Mouse (Mus musculus) liver, embryonic 14.5 days (tissue): ENCODE results near the gene Ppp1r37. TPM values are rescaled to one million over a fixed set of nuclear protein-coding genes. Genes with fewer than 3 reads are reported as not detected.

ENCODE experiments used
- ATAC-seq: fragments of 200-750 bp; cut with Nextera tagmentation; 2 replicates; pipeline ENCODE4 v1.8.0; 2017; ENCODE audit warnings: moderate number of reproducible peaks, mild to moderate bottlenecking, moderate library complexity; ENCODE audit not compliant: insufficient read depth
- DNase-seq, 3 experiments: peaks; one replicate each; pipeline ENCODE4 v3.0.0-alpha.2; 2012 to 2013; ENCODE audit warnings: low read depth in 3 of 3, low spot score in 3 of 3
- H3K27ac ChIP-seq: fragments of 300-500 bp; sonication (generic); 2 replicates; pipeline ENCODE4 v1.5.1; 2014; ENCODE audit warnings: moderate library complexity, mild to moderate bottlenecking, control low read depth, inconsistent platforms
- H3K27me3 ChIP-seq: fragments of 300-500 bp; sonication (generic); 2 replicates; pipeline ENCODE4 v1.6.1; 2014; ENCODE audit warnings: mild to moderate bottlenecking, low read length, moderate library complexity; ENCODE audit not compliant: control insufficient read depth, insufficient read depth
- H3K36me3 ChIP-seq: fragments of 300-500 bp; sonication (generic); replicated peaks from 2 replicates; pipeline ENCODE4 v1.6.1; 2014; ENCODE audit warnings: low read depth; ENCODE audit not compliant: control insufficient read depth, insufficient read depth
- H3K4me1 ChIP-seq, 2 experiments: fragments of 200-500 bp in 1 of 2; fragments of 300-500 bp in 1 of 2; sonication (generic) in 1 of 2; replicated peaks; 2 replicates each; pipeline ENCODE4 v1.6.1; 2012 to 2014; ENCODE audit warnings: antibody characterized with exemption in 1 of 2, inconsistent platforms in 1 of 2, low read length in 1 of 2; ENCODE audit not compliant: control insufficient read depth in 2 of 2, insufficient read depth in 2 of 2
- H3K4me2 ChIP-seq: fragments of 300-500 bp; sonication (generic); 2 replicates; pipeline ENCODE4 v1.6.1; 2014; ENCODE audit warnings: low read depth, mild to moderate bottlenecking, control low read depth, moderate library complexity
- H3K4me3 ChIP-seq, 2 experiments: fragments of 200-500 bp in 1 of 2; fragments of 300-500 bp in 1 of 2; sonication (generic) in 1 of 2; 2 replicates each; pipeline ENCODE4 v1.5.1; 2012 to 2014; ENCODE audit warnings: low read depth in 2 of 2, low read length in 2 of 2, mild to moderate bottlenecking in 2 of 2, control low read depth in 1 of 2, inconsistent platforms in 1 of 2, moderate library complexity in 1 of 2; ENCODE audit not compliant: insufficient read depth in 1 of 2
- H3K9ac ChIP-seq: fragments of 300-500 bp; sonication (generic); replicated peaks from 2 replicates; pipeline ENCODE4 v1.6.1; 2014; ENCODE audit warnings: mild to moderate bottlenecking, control low read depth, moderate library complexity
- H3K9me3 ChIP-seq: fragments of 300-500 bp; sonication (generic); 2 replicates; pipeline ENCODE4 v1.6.1; 2016; ENCODE audit warnings: low read length, mixed read lengths; ENCODE audit not compliant: control insufficient read depth
- CTCF ChIP-seq: IDR thresholded peaks from 2 replicates; pipeline ENCODE4 v1.5.1; 2016; ENCODE audit warnings: antibody characterized with exemption, low read depth, control low read depth
- EP300 ChIP-seq: IDR thresholded peaks from 2 replicates; pipeline ENCODE4 v1.6.1; 2016; ENCODE audit warnings: antibody characterized with exemption, low read depth
- WGBS: fragments of 180-500 bp; shearing (Covaris S2); extraction: QIAGEN DNeasy Blood & Tissue Kit; methylation state at CpG from one replicate; pipeline ENCODE4 v1.1.7; 2014; ENCODE audit not compliant: insufficient replicate concordance; 5-methylcytosine and 5-hydroxymethylcytosine counted together
- polyA plus RNA-seq, 2 experiments: library from polyadenylated mRNA; depleted of rRNA in 1 of 2; stranded (reverse) in 1 of 2; unstranded in 1 of 2; fragments of >200 nt; fragmentation: Nextera tagmentation in 1 of 2; extraction: Ambion mirVana in 1 of 2; gene quantifications; 2 replicates each; pipeline versions ENCODE4 v1.2.1 to v1.2.3; 2012 to 2014

Gene Ppp1r37
- polyA plus RNA-seq, 2 experiments: 1.5 to 21.8 TPM

DNA sequence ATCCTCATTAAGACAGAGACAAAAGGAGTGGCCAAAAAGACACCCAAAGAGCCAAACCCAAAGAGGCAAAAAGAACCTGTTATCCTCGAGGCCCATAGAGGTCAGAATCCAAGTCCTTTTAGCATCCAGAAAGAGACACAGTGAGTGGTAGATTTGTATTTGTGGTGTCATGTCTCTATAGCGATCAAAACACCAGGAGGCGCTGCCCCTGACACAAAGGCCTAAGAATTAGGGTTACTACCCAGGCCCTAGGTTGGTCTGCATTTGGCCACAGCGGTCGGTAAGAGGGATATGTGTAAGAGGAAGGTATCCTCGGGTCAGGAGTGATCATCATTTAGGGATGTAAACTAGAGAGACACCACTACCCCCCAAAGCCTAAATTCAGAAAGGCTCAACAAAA, 56.5 kb downstream of the Ppp1r37 start:
- H3K4me3 ChIP-seq: no peak overlapping the region
- H3K27me3 ChIP-seq: no peaks in the 10 kb centered on the region
- no peak overlapping the region for H3K27ac ChIP-seq
- no peaks in the 10 kb centered on the region for H3K9me3 ChIP-seq
- peak overlapping the region; percentile 78 for H3K4me2 ChIP-seq
- ATAC-seq (no peak), DNase-seq (peak in 2 of 3 experiments; percentile 37 to 41)
- H3K9ac ChIP-seq: no peak overlapping the region
- peaks cover 7 to 13% of the 10 kb centered on the region in 2 experiments for H3K4me1 ChIP-seq
- TF ChIP-seq EP300: no peak
- TF ChIP-seq CTCF: peak; percentile 57
- 19% methylated on average over 6 of the region's 6 CpGs for WGBS
- H3K36me3 ChIP-seq: no peaks in the 10 kb centered on the region

- H3K4me1 ChIP-seq: peaks cover 4 to 8% of the 10 kb centered on the region in 2 experiments; a peak in 3 of 4 replicates
- H3K4me3 ChIP-seq: no peak overlapping the region
- H3K9ac ChIP-seq: no peak overlapping the region
- no peaks in the 10 kb centered on the region for H3K36me3 ChIP-seq
- H3K27me3 ChIP-seq: no peaks in the 10 kb centered on the region
- H3K4me2 ChIP-seq: no peak overlapping the region
- TF ChIP-seq CTCF (peak; percentile 95), EP300 (no peak)
- H3K27ac ChIP-seq: no peak overlapping the region
- peak in 2 of 3 experiments; percentile 42 to 47 for DNase-seq
- 26% methylated on average over 5 of the region's 5 CpGs for WGBS
- no peaks in the 10 kb centered on the region for H3K9me3 ChIP-seq
- ATAC-seq: no peak
Observed at GRCm38 (mm10) chr7:19503481-19504068, 59.3 kb downstream of the Ppp1r37 start.

- H3K27me3 ChIP-seq: no peaks in the 10 kb centered on the region
- TF ChIP-seq CTCF (no peak), EP300 (no peak)
- WGBS: 72% methylated on average over 4 of the region's 4 CpGs
- H3K9ac ChIP-seq: no peak overlapping the region
- H3K4me1 ChIP-seq: peaks cover 0 to 2% of the 10 kb centered on the region in 2 experiments; a peak in 1 of 4 replicates
- H3K36me3 ChIP-seq: no peaks in the 10 kb centered on the region
- no peak overlapping the region for H3K4me2 ChIP-seq
- H3K27ac ChIP-seq: no peak overlapping the region
- DNase-seq (no peak), ATAC-seq (no peak)
- H3K9me3 ChIP-seq: no peaks in the 10 kb centered on the region
- H3K4me3 ChIP-seq: no peak overlapping the region
Observed at GRCm38 (mm10) chr7:19501658-19502057, 61.2 kb downstream of the Ppp1r37 start.

GRCm38 (mm10) chr7:19500420-19501363, 62.2 kb downstream of the Ppp1r37 start:
- Histone ChIP-seq H3K9me3 (no peaks in the 10 kb centered on the region), H3K36me3 (no peaks in the 10 kb centered on the region), H3K4me3 (no peak overlapping the region), H3K4me1 (peaks cover 0 to 2% of the 10 kb centered on the region in 2 experiments; a peak in 1 of 4 replicates), H3K9ac (no peak overlapping the region), H3K4me2 (no peak overlapping the region), H3K27me3 (no peaks in the 10 kb centered on the region), H3K27ac (no peak overlapping the region)
- 37% methylated on average over 12 of the region's 12 CpGs for WGBS
- ATAC-seq (no peak), DNase-seq (no peak)
- no peak for TF ChIP-seq EP300
- TF ChIP-seq CTCF: no peak

GRCm38 (mm10) chr7:19498326-19498725, 64.5 kb downstream of the Ppp1r37 start:
- Histone ChIP-seq H3K9me3 (no peaks in the 10 kb centered on the region), H3K4me2 (no peak overlapping the region), H3K36me3 (no peaks in the 10 kb centered on the region), H3K4me1 (peaks cover 0 to 2% of the 10 kb centered on the region in 2 experiments; a peak in 1 of 4 replicates), H3K27ac (no peak overlapping the region), H3K27me3 (no peaks in the 10 kb centered on the region), H3K4me3 (no peak overlapping the region), H3K9ac (no peak overlapping the region)
- TF ChIP-seq CTCF: no peak
- no peak for TF ChIP-seq EP300
- ATAC-seq (no peak), DNase-seq (no peak)
- WGBS: 59% methylated on average over 4 of the region's 4 CpGs
